Mouse (Mus musculus) limb, embryonic 14.5 days (tissue): ENCODE measurements around the gene Ctnnbip1. TPM values are rescaled to one million over a fixed set of nuclear protein-coding genes. Genes with fewer than 3 reads are reported as not detected.

Source experiments
- ATAC-seq: fragments of 200-750 bp; cut with Nextera tagmentation; 2 replicates; pipeline ENCODE4 v1.8.0; 2017; ENCODE audit warnings: low read depth, moderate number of reproducible peaks, moderate TSS enrichment; ENCODE audit not compliant: low FRiP score
- DNase-seq: peaks from one replicate; pipeline ENCODE4 v3.0.0-alpha.2; 2015; ENCODE audit warnings: low spot score
- H3K27ac ChIP-seq: fragments of 300-500 bp; sonication (generic); replicated peaks from 2 replicates; pipeline ENCODE4 v1.5.1; 2014; ENCODE audit warnings: low read depth, mild to moderate bottlenecking, low read length, moderate library complexity, mixed read lengths
- H3K27me3 ChIP-seq: fragments of 300-500 bp; sonication (generic); 2 replicates; pipeline ENCODE4 v1.6.1; 2014; ENCODE audit warnings: low read length, mixed read lengths; ENCODE audit not compliant: control insufficient read depth, insufficient read depth
- H3K36me3 ChIP-seq: fragments of 300-500 bp; sonication (generic); 2 replicates; pipeline ENCODE4 v1.6.1; 2014; ENCODE audit warnings: mild to moderate bottlenecking, low read length, moderate library complexity, mixed read lengths; ENCODE audit not compliant: control insufficient read depth, insufficient read depth
- H3K4me1 ChIP-seq: fragments of 300-500 bp; sonication (generic); 2 replicates; pipeline ENCODE4 v1.6.1; 2014; ENCODE audit warnings: antibody characterized with exemption, low read length, mixed read lengths; ENCODE audit not compliant: control insufficient read depth, insufficient read depth
- H3K4me2 ChIP-seq: fragments of 300-500 bp; sonication (generic); replicated peaks from 2 replicates; pipeline ENCODE4 v1.6.1; 2014; ENCODE audit warnings: low read depth, mild to moderate bottlenecking, low read length, moderate library complexity; ENCODE audit not compliant: severe bottlenecking
- H3K4me3 ChIP-seq: fragments of 300-500 bp; sonication (generic); replicated peaks from 2 replicates; pipeline ENCODE4 v1.5.1; 2014; ENCODE audit warnings: low read length
- H3K9ac ChIP-seq: fragments of 300-500 bp; sonication (generic); 2 replicates; pipeline ENCODE4 v1.6.1; 2014; ENCODE audit warnings: mild to moderate bottlenecking, low read depth, low read length, moderate library complexity; ENCODE audit not compliant: severe bottlenecking
- H3K9me3 ChIP-seq: fragments of 300-500 bp; sonication (generic); 2 replicates; pipeline ENCODE4 v1.6.1; 2016; ENCODE audit warnings: low read length; ENCODE audit not compliant: control insufficient read depth
- POLR2A ChIP-seq: fragments of 200-500 bp; IDR thresholded peaks from 2 replicates; pipeline ENCODE4 v1.8.0; 2012; ENCODE audit warnings: inconsistent platforms, mild to moderate bottlenecking, moderate library complexity, borderline replicate concordance; ENCODE audit not compliant: insufficient read depth, insufficient read length; ENCODE audit errors: extremely low read depth
- WGBS: fragments of 180-500 bp; shearing (Covaris S2); extraction: QIAGEN DNeasy Blood & Tissue Kit; methylation state at CpG from one replicate; pipeline ENCODE4 v1.1.7; 2014; 5-methylcytosine and 5-hydroxymethylcytosine counted together
- polyA plus RNA-seq, 2 experiments: library from polyadenylated mRNA; depleted of rRNA in 1 of 2; stranded (reverse) in 1 of 2; unstranded in 1 of 2; fragments of >200 nt; fragmentation: Nextera tagmentation in 1 of 2; extraction: Ambion mirVana in 1 of 2; gene quantifications; 2 replicates each; pipeline versions ENCODE4 v1.2.1 to v1.2.3; 2012 to 2014

The Ctnnbip1 gene
- polyA plus RNA-seq, 2 experiments, result 39.3 to 73.6 TPM

DNA sequence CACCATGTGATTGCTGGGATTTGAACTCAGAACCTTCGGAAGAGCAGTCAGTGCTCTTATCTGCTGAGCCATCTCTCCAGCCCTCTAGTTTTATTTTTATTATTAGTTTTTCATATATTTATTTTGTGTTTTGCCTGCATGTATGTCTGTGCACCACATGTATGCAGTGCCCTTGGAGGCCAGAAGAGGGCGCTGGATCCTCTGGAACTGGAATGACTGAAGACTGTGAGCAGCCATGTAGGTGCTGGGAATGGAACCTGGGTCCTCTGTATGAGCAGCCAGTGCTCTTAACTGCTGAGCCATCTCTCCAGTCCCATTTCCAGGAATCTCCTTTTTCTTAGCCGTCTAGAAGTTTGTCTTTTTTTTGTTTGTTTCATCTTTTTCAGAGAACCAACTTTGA lies 86.5 kb downstream of the Ctnnbip1 start:
- Histone ChIP-seq H3K9me3 (no peaks in the 10 kb centered on the region), H3K9ac (no peak overlapping the region), H3K4me2 (no peak overlapping the region), H3K27me3 (no peaks in the 10 kb centered on the region), H3K4me1 (peaks cover 35% of the 10 kb centered on the region), H3K4me3 (no peak overlapping the region), H3K27ac (no peak overlapping the region), H3K36me3 (no peaks in the 10 kb centered on the region)
- 84% methylated on average over 3 of the region's 3 CpGs for WGBS
- DNase-seq, result no peak
- TF ChIP-seq POLR2A, result no peak
- no peak for ATAC-seq

DNA sequence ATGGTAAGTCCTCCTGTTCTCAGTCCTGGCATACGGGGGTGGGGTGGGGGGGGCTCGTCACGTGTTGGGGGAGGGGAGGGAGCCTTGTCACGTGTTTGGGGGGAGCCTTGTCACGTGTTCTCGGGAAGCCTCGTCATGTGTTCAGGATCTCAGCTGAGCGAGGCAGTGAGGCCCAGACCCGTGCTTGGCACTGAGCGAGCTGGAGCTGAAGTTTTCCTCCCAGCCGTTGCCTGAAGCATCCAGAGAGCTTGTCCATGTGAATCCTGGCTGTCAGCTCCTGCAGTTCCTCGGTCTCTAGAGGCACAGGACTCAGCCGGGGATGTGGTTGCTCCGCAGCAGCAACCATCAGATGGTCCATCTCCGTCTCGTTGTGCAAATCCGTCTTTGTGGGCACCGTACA lies 88.0 kb downstream of the Ctnnbip1 start:
- Histone ChIP-seq H3K4me3 (no peak overlapping the region), H3K36me3 (no peaks in the 10 kb centered on the region), H3K27me3 (no peaks in the 10 kb centered on the region), H3K27ac (no peak overlapping the region), H3K4me1 (peaks cover 35% of the 10 kb centered on the region), H3K9me3 (no peaks in the 10 kb centered on the region), H3K9ac (no peak overlapping the region), H3K4me2 (no peak overlapping the region)
- DNase-seq (no peak), ATAC-seq (no peak)
- 75% methylated on average over 17 of the region's 18 CpGs for WGBS
- TF ChIP-seq POLR2A, result no peak

DNA sequence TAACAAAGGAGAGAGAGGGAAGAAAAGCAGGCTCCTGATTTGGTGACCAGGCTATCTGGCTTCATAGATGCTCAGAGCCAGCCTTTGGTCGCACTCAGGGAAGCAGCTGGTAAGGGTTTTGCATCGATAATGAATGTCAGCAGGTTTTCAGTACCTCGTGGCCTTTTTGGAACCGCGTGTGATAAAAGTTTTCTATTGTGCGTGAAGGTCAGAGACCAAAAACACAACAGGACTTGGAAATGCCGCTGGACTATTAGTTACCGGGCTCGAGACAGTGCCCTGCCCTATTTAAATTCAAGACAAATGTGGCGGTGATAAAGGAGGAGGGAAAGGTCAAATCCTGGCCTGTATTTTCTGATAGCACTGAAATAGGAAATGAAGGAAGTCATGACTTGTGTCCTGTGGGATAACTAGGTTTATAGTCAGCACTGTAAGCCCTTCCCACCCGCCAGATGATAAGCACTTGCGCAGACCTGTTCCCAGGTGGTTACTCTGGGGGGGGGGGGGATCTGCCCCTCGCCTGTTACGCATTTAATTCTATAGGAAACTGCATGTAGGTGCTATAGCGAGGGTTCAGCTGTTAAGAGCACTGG lies 88.8 kb downstream of the Ctnnbip1 start:
- no peak overlapping the region for H3K9ac ChIP-seq
- no peak for TF ChIP-seq POLR2A
- H3K4me2 ChIP-seq, result no peak overlapping the region
- no peak overlapping the region for H3K27ac ChIP-seq
- DNase-seq, result no peak
- no peak overlapping the region for H3K4me3 ChIP-seq
- H3K4me1 ChIP-seq, result peaks cover 30% of the 10 kb centered on the region
- H3K9me3 ChIP-seq, result no peaks in the 10 kb centered on the region
- no peaks in the 10 kb centered on the region for H3K36me3 ChIP-seq
- H3K27me3 ChIP-seq, result no peaks in the 10 kb centered on the region
- WGBS, result 58% methylated on average over 15 of the region's 15 CpGs
- ATAC-seq, result no peak

DNA sequence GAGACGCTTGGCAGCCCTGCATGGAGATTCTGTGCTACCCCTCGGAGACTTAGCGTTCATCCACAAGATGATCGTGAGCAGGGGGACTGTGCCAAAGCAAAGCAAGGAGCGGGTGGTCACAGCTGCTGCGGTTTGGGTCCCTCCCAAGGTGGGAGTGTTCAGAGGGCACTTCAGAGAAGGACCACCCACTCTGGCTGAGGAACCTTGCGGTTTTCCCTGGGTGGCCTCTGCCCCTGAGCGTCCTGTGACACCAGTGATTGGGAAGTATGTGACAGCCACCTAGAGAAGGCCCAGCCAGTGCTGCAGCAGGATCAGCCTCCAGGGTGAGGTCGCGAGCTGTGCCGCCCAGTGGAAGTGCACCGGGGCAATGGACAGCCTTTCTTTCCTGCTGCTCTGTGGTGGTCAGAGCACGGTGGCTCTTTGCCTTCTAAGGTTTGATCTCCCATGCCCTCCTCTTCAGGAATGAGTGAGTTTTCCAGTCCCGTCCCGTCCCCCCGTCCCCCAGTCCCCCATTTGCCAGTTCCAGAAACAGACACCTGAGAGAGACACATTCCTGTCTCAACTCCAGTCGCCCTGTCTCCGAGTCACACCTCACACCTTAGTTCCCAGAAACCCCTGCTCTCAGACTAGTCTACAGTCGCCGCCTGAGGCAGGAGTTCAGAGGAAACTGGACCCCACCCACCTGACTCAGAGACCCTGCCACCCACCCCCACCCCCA lies 89.7 kb downstream of the Ctnnbip1 start:
- WGBS, result 40% methylated on average over 20 of the region's 20 CpGs
- Histone ChIP-seq H3K36me3 (no peaks in the 10 kb centered on the region), H3K4me2 (0 out of 2 replicates have a peak overlapping the region, but pooled peaks have one; percentile 10), H3K27me3 (no peaks in the 10 kb centered on the region), H3K4me3 (no peak overlapping the region), H3K27ac (no peak overlapping the region), H3K9me3 (no peaks in the 10 kb centered on the region), H3K4me1 (peaks cover 25% of the 10 kb centered on the region), H3K9ac (no peak overlapping the region)
- no peak for TF ChIP-seq POLR2A
- DNase-seq (peak; percentile 49), ATAC-seq (peak; percentile 23; the same call in 1 of the 2 replicates)

DNA sequence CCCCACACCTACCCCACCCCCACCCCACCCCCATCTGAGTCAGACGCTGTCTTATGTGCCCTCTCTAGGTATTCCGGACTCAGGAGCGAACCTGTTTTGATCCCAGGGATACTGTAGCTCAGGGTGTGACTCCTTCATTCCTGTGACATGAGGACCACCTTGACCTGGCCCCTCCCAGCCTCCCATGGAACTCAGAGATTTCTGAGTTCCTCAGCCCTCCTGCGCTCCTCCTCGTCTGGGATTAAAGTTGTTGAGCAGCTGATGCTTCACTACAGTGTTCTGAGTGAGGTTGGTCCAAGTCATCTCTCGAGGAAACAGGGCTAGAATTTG lies 90.2 kb downstream of the Ctnnbip1 start:
- no peaks in the 10 kb centered on the region for H3K27me3 ChIP-seq
- no peaks in the 10 kb centered on the region for H3K9me3 ChIP-seq
- no peak overlapping the region for H3K9ac ChIP-seq
- H3K36me3 ChIP-seq, result no peaks in the 10 kb centered on the region
- no peak for TF ChIP-seq POLR2A
- ATAC-seq, result no peak
- H3K4me1 ChIP-seq, result peaks cover 25% of the 10 kb centered on the region
- 78% methylated on average over 6 of the region's 6 CpGs for WGBS
- no peak for DNase-seq
- H3K4me2 ChIP-seq, result no peak overlapping the region
- H3K27ac ChIP-seq, result no peak overlapping the region
- H3K4me3 ChIP-seq, result no peak overlapping the region
